Comparison of ENCODE assay signal across 24 mouse cellular contexts in the genomic region with DNA sequence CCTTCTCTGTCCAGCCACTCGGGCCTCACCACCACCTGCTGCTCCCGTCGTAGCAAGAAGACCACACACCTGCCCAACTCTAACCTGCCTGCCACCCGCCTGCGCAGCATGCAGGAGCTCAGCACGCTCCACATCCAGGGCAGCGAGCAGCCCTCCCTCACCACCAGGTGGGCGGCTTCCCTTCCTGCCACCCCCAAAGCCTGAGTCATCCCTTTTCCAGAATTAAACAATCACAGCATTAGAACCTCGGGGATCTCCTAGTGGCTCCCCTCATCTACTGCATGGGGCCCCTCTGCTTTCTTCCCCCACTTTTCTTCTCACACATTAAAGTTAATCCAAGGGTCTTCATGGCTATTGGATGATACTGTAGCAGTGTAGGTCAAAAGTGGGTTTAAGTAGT. TPM values are rescaled to one million over a fixed set of nuclear protein-coding genes. Genes with fewer than 3 reads are reported as not detected.
DNase-seq lines count a peak whose midpoint lies in the region; ATAC-seq and TF ChIP-seq lines count a peak whose summit lies in the region.
"Had no signal": no experiment of that assay in that cellular context is flagged by ENCODE, and none has a peak within 500 bp of the region (broad histone marks: within the 10 kb centered on the region; RNA-seq: fewer than 3 reads in every experiment).

No protein-coding gene starts in this region.

- H3K4me2 ChIP-seq in stomach, postnatal 0 days (replicated peaks; ENCODE audit: low read depth), result no peak overlapping the region
- H3K4me2 ChIP-seq: embryonic facial prominence, embryonic 12.5 days; forebrain, embryonic 13.5 days; heart, embryonic 13.5 days; hindbrain, embryonic 14.5 days; liver, embryonic 11.5 days; midbrain, embryonic 12.5 days; neural tube, embryonic 12.5 days had no signal

- peak overlapping the region; percentile 40 for H3K4me3 ChIP-seq in megakaryocyte, embryonic 14.5 days (replicated peaks)
- H3K4me3 ChIP-seq in stomach, postnatal 0 days (ENCODE audit: low read depth, low read length), result no peak overlapping the region
- H3K4me3 ChIP-seq: embryonic facial prominence, embryonic 12.5 days; erythroblast, embryonic 14.5 days; forebrain, embryonic 13.5 days; gastrocnemius, adult 2 months; heart, embryonic 13.5 days; midbrain, embryonic 12.5 days; neural tube, embryonic 12.5 days had no signal

- peak; percentile 65 for DNase-seq in heart, adult 11 months
- DNase-seq in heart, postnatal 10 days, result no peak
- peak; percentile 74 for DNase-seq in brain, adult 2 months (ENCODE audit: low read depth, low spot score)
- DNase-seq in stomach, postnatal 0 days (ENCODE audit: low spot score), result no peak
- DNase-seq in cerebellum, adult 18-20 months, result no peak
- DNase-seq: cerebellum, adult 9-11 months; gastrocnemius, adult 2 months; heart, postnatal 36 days; kidney, adult 8-10 months; kidney, postnatal 14 days; layer of hippocampus, adult 9-11 months; lung, adult 2 months; lung, postnatal 36 days; thymus, postnatal 25 days had no signal

- H3K4me1 ChIP-seq in megakaryocyte, embryonic 14.5 days, result peaks cover 27% of the 10 kb centered on the region
- no peaks in the 10 kb centered on the region for H3K4me1 ChIP-seq in stomach, postnatal 0 days (replicated peaks; ENCODE audit: control insufficient read depth, insufficient read depth)
- H3K4me1 ChIP-seq: embryonic facial prominence, embryonic 12.5 days; forebrain, embryonic 13.5 days; heart, embryonic 13.5 days; midbrain, embryonic 12.5 days; neural tube, embryonic 12.5 days had no signal

- H3K27ac ChIP-seq in stomach, postnatal 0 days (replicated peaks), result no peak overlapping the region
- H3K27ac ChIP-seq: embryonic facial prominence, embryonic 12.5 days; forebrain, embryonic 13.5 days; gastrocnemius, adult 2 months; heart, embryonic 13.5 days; hindbrain, embryonic 14.5 days; midbrain, embryonic 12.5 days; neural tube, embryonic 12.5 days had no signal

- no peaks in the 10 kb centered on the region for H3K9me3 ChIP-seq in megakaryocyte, embryonic 14.5 days
- H3K9me3 ChIP-seq in stomach, postnatal 0 days (ENCODE audit: control insufficient read depth, low read length), result no peaks in the 10 kb centered on the region
- H3K9me3 ChIP-seq: embryonic facial prominence, embryonic 12.5 days; forebrain, embryonic 13.5 days; heart, embryonic 13.5 days; midbrain, embryonic 12.5 days; neural tube, embryonic 12.5 days had no signal

- no peak for ATAC-seq in megakaryocyte, adult 5-6 weeks (ENCODE audit: poor library complexity, severe bottlenecking)
- no peak for ATAC-seq in stomach, postnatal 0 days (ENCODE audit: low FRiP score, low TSS enrichment)
- ATAC-seq: forebrain, embryonic 13.5 days had no signal

- TF ChIP-seq EP300 in stomach, postnatal 0 days (optimal IDR thresholded peaks at IDR 0.05), result no peak

- TF ChIP-seq CTCF in stomach, postnatal 0 days (IDR thresholded peaks at IDR 0.05; ENCODE audit: low read depth), result 0 out of 2 replicates have a peak, but pooled peaks have one; percentile 23

- no peak overlapping the region for H3K9ac ChIP-seq in stomach, postnatal 0 days (ENCODE audit: low read length)
- H3K9ac ChIP-seq: embryonic facial prominence, embryonic 12.5 days; forebrain, embryonic 13.5 days; heart, embryonic 13.5 days; hindbrain, embryonic 14.5 days; midbrain, embryonic 12.5 days; neural tube, embryonic 12.5 days had no signal

- intact Hi-C loops in heart, postnatal 10 days (cut with DNase I), result no loop called here

- H3K36me3 ChIP-seq in megakaryocyte, embryonic 14.5 days (replicated peaks; ENCODE audit: low read length), result no peaks in the 10 kb centered on the region
- no peaks in the 10 kb centered on the region for H3K36me3 ChIP-seq in stomach, postnatal 0 days (ENCODE audit: control insufficient read depth, insufficient read depth, low read length)
- H3K36me3 ChIP-seq: embryonic facial prominence, embryonic 12.5 days; heart, embryonic 13.5 days; midbrain, embryonic 12.5 days; neural tube, embryonic 12.5 days had no signal

- 51% methylated on average over 9 of the region's 9 CpGs for WGBS in stomach, postnatal 0 days

- H3K27me3 ChIP-seq in megakaryocyte, embryonic 14.5 days (replicated peaks), result peaks cover 30% of the 10 kb centered on the region
- no peaks in the 10 kb centered on the region for H3K27me3 ChIP-seq in stomach, postnatal 0 days (ENCODE audit: control insufficient read depth, insufficient read depth, low read length)
- H3K27me3 ChIP-seq: embryonic facial prominence, embryonic 12.5 days; forebrain, embryonic 13.5 days; midbrain, embryonic 12.5 days; neural tube, embryonic 12.5 days had no signal

RNA-seq across cellular contexts. Expression of gene Ddx20, which starts 19.2 kb away (rescaled TPM):
- 10 to 100 TPM; 13.0 to 13.3 TPM for total RNA-seq in heart, postnatal 10 days (2021)
- 2.9 TPM in 1 of 2 replicates, not detected in the other for polyA plus RNA-seq in megakaryocyte, embryonic 14.5 days (2012; ENCODE audit: insufficient read depth, low replicate concordance)
- total RNA-seq in megakaryocyte, adult 5-6 weeks (2015), result 14.3 and 18.3 TPM in 2 replicates
- total RNA-seq in megakaryocyte, adult 5-6 weeks (2017), result 34.4 and 34.9 TPM in 2 replicates
- polyA plus RNA-seq in stomach, postnatal 0 days (2015; fragmentation: Nextera tagmentation; extraction: Ambion mirVana), result 14.7 and 16.0 TPM in 2 replicates

RNA-seq across cellular contexts. Expression of gene Inka2, which starts 36.2 kb away (rescaled TPM):
- 10 to 100 TPM; 27.1 to 34.8 TPM for total RNA-seq in heart, postnatal 10 days (2021)
- polyA plus RNA-seq in megakaryocyte, embryonic 14.5 days (2012; ENCODE audit: insufficient read depth, low replicate concordance), result 4.4 and 6.7 TPM in 2 replicates
- total RNA-seq in megakaryocyte, adult 5-6 weeks (2015), result 0.42 TPM in 1 of 2 replicates, not detected in the other
- not detected in 2 replicates for total RNA-seq in megakaryocyte, adult 5-6 weeks (2017)
- 2.8 and 2.9 TPM in 2 replicates for polyA plus RNA-seq in stomach, postnatal 0 days (2015; fragmentation: Nextera tagmentation; extraction: Ambion mirVana)

Comparison
In these comparisons a context has a peak if more than half of its experiments do, and no peak if none do; other contexts are left out.
1. DNase-seq: peak in heart, adult 11 months (single experiment) and brain, adult 2 months (single experiment); none in heart, postnatal 10 days (0 of 2), stomach, postnatal 0 days (single experiment) and cerebellum, adult 18-20 months (0 of 2).
2. RNA of gene Inka2, which starts 36.2 kb away (total RNA-seq): 27.1 to 34.8 TPM in heart, postnatal 10 days; 0.42 TPM in megakaryocyte, adult 5-6 weeks; every median in the first group is over 10 times any median in the second.